Mouse (Mus musculus) myocyte (in vitro differentiated cells): ENCODE data around the gene Cpt1c. TPM values are rescaled to one million over a fixed set of nuclear protein-coding genes. Genes with fewer than 3 reads are reported as not detected.
A peak's percentile ranks its signal among the peaks of the same experiment; 100 is the strongest.

Source experiments
- H3K27me3 ChIP-seq: one replicate; pipeline ENCODE4 v1.6.1; 2011; ENCODE audit not compliant: control insufficient read depth, insufficient read depth, insufficient read length
- H3K36me3 ChIP-seq: one replicate; pipeline ENCODE4 v1.6.1; 2011; ENCODE audit not compliant: control insufficient read depth, insufficient read depth
- H3K4me2 ChIP-seq: one replicate; pipeline ENCODE4 v1.6.1; 2011; ENCODE audit warnings: low read depth, control low read depth
- H3K4me3 ChIP-seq: one replicate; pipeline ENCODE4 v1.5.1; 2011; ENCODE audit warnings: mild to moderate bottlenecking, control low read depth, moderate library complexity
- H3K79me2 ChIP-seq: one replicate; pipeline ENCODE4 v1.6.1; 2011; ENCODE audit not compliant: control insufficient read depth, insufficient read depth
- H3ac ChIP-seq: one replicate; pipeline ENCODE4 v1.6.1; 2011; ENCODE audit not compliant: control insufficient read depth, insufficient read length
- CEBPB ChIP-seq: IDR thresholded peaks from 2 replicates; pipeline ENCODE4 v1.6.1; 2011; ENCODE audit warnings: mild to moderate bottlenecking, moderate library complexity; ENCODE audit not compliant: poor library complexity, insufficient read depth, severe bottlenecking
- E2F4 ChIP-seq: IDR thresholded peaks from one replicate; pipeline ENCODE4 v1.6.1; 2011; ENCODE audit warnings: mild to moderate bottlenecking, control low read depth, moderate library complexity; ENCODE audit not compliant: insufficient read depth
- MAX ChIP-seq: IDR thresholded peaks from one replicate; pipeline ENCODE4 v1.6.1; 2011; ENCODE audit warnings: low read depth, mild to moderate bottlenecking, control low read depth
- MYOD1 ChIP-seq, 3 experiments: IDR thresholded peaks; one replicate each; pipeline ENCODE4 v1.6.1; 2011; ENCODE audit warnings: control low read depth in 2 of 3, low read depth in 2 of 3, mild to moderate bottlenecking in 2 of 3, moderate library complexity in 1 of 3; ENCODE audit not compliant: insufficient read length in 2 of 3, control insufficient read depth in 1 of 3
- MYOG ChIP-seq, 3 experiments: IDR thresholded peaks; one replicate each; pipeline ENCODE4 v1.6.1; 2011; ENCODE audit warnings: control low read depth in 2 of 3, low read depth in 2 of 3, mild to moderate bottlenecking in 2 of 3; ENCODE audit not compliant: insufficient read length in 2 of 3, control insufficient read depth in 1 of 3, insufficient read depth in 1 of 3
- POLR2A ChIP-seq: IDR thresholded peaks from one replicate; pipeline ENCODE4 v1.6.1; 2011; ENCODE audit warnings: low read depth, mild to moderate bottlenecking, control low read depth, moderate library complexity; ENCODE audit not compliant: insufficient read length
- POLR2AphosphoS2 ChIP-seq: IDR thresholded peaks from one replicate; pipeline ENCODE4 v1.6.1; 2011; ENCODE audit warnings: low read depth, control low read depth; ENCODE audit not compliant: insufficient read length
- REST ChIP-seq: IDR thresholded peaks from one replicate; pipeline ENCODE4 v1.6.1; 2011; ENCODE audit warnings: mild to moderate bottlenecking, control low read depth, moderate library complexity; ENCODE audit not compliant: insufficient read depth, insufficient read length
- SRF ChIP-seq: IDR thresholded peaks from one replicate; pipeline ENCODE4 v1.6.1; 2011; ENCODE audit warnings: low read depth; ENCODE audit not compliant: control insufficient read depth, insufficient read length
- TCF12 ChIP-seq: IDR thresholded peaks from one replicate; pipeline ENCODE4 v1.6.1; 2011; ENCODE audit warnings: mild to moderate bottlenecking, control low read depth; ENCODE audit not compliant: poor library complexity, insufficient read depth, severe bottlenecking
- TCF3 ChIP-seq: IDR thresholded peaks from one replicate; pipeline ENCODE4 v1.6.1; 2011; ENCODE audit warnings: low read depth, control low read depth; ENCODE audit not compliant: insufficient read length
- USF1 ChIP-seq: IDR thresholded peaks from one replicate; pipeline ENCODE4 v1.6.1; 2011; ENCODE audit warnings: low read depth, mild to moderate bottlenecking, control low read depth, moderate library complexity
- polyA plus RNA-seq: library from polyadenylated mRNA; unstranded; fragments of >200 nt; fragmentation: generic; extraction: Trizol; gene quantifications from one replicate; pipeline ENCODE4 v1.2.1, GENCODE M21; 2012; ENCODE audit warnings: missing spikeins

Gene Cpt1c
- polyA plus RNA-seq, 1 experiment, result 2.7 TPM

- H3K27me3 ChIP-seq, result peaks cover 15% of the 10 kb centered on the region
- H3ac ChIP-seq, result no peak overlapping the region
- H3K4me3 ChIP-seq, result no peak overlapping the region
- H3K4me2 ChIP-seq, result no peak overlapping the region
- no peaks in the 10 kb centered on the region for H3K36me3 ChIP-seq
- no peaks in the 10 kb centered on the region for H3K79me2 ChIP-seq
- TF ChIP-seq REST (no peak), MYOD1 (IDR thresholded peaks at IDR 0.05; ENCODE audit: control insufficient read depth in 1 of 3, insufficient read length in 2 of 3, low read depth in 2 of 3) (no peak)
Measured at GRCm38 (mm10) chr7:44938680-44939079, 36.0 kb downstream of the Cpt1c start.

GRCm38 (mm10) chr7:44929204-44930151 lies 45.2 kb downstream of the Cpt1c start, which contains the start of gene Ap2a1:
TSS of gene Ap2a1 (minus strand) at chr7:44929496.
- peak within 1 kb of the TSS; percentile 95 for H3K4me2 ChIP-seq
- peak within 1 kb of the TSS; percentile 54 for H3K4me3 ChIP-seq
- TF ChIP-seq POLR2A, result peak; percentile 89
- no peak for TF ChIP-seq MYOD1 (IDR thresholded peaks at IDR 0.05; ENCODE audit: control insufficient read depth in 1 of 3, insufficient read length in 2 of 3, low read depth in 2 of 3)
- peak; percentile 86 for TF ChIP-seq POLR2AphosphoS2
- peak within 1 kb of the TSS; percentile 64 for H3ac ChIP-seq
- peaks cover 21% of the 10 kb centered on the region for H3K79me2 ChIP-seq
- no peaks in the 10 kb centered on the region for H3K36me3 ChIP-seq
- H3K27me3 ChIP-seq, result no peaks in the 10 kb centered on the region

GRCm38 (mm10) chr7:44928570-44928969 lies 46.1 kb downstream of the Cpt1c start:
- peak overlapping the region; percentile 54 for H3K4me3 ChIP-seq
- peaks cover 3% of the 10 kb centered on the region for H3K36me3 ChIP-seq
- H3K79me2 ChIP-seq, result peaks cover 21% of the 10 kb centered on the region
- peak overlapping the region; percentile 95 for H3K4me2 ChIP-seq
- peak overlapping the region; percentile 64 for H3ac ChIP-seq
- no peaks in the 10 kb centered on the region for H3K27me3 ChIP-seq
- TF ChIP-seq USF1, result no peak
- no peak for TF ChIP-seq TCF12
- no peak for TF ChIP-seq TCF3
- no peak for TF ChIP-seq E2F4
- TF ChIP-seq CEBPB, result no peak
- no peak for TF ChIP-seq POLR2A
- no peak for TF ChIP-seq POLR2AphosphoS2
- TF ChIP-seq SRF, result no peak
- TF ChIP-seq MYOD1 (IDR thresholded peaks at IDR 0.05; ENCODE audit: control insufficient read depth in 1 of 3, insufficient read length in 2 of 3, low read depth in 2 of 3), result no peak
- TF ChIP-seq MAX, result no peak
- TF ChIP-seq REST, result no peak
- TF ChIP-seq MYOG (IDR thresholded peaks at IDR 0.05; ENCODE audit: control insufficient read depth in 1 of 3, insufficient read depth in 1 of 3, insufficient read length in 2 of 3, low read depth in 2 of 3), result no peak

GRCm38 (mm10) chr7:44925468-44925867 lies 49.2 kb downstream of the Cpt1c start:
- TF ChIP-seq SRF (no peak), MAX (no peak), POLR2A (no peak), USF1 (no peak), REST (no peak), POLR2AphosphoS2 (no peak), CEBPB (no peak), MYOD1 (IDR thresholded peaks at IDR 0.05; ENCODE audit: control insufficient read depth in 1 of 3, insufficient read length in 2 of 3, low read depth in 2 of 3) (no peak), E2F4 (no peak)
- H3ac ChIP-seq, result no peak overlapping the region
- no peaks in the 10 kb centered on the region for H3K27me3 ChIP-seq
- H3K79me2 ChIP-seq, result peaks cover 25% of the 10 kb centered on the region
- H3K36me3 ChIP-seq, result peaks cover 5% of the 10 kb centered on the region
- no peak overlapping the region for H3K4me3 ChIP-seq
- no peak overlapping the region for H3K4me2 ChIP-seq

GRCm38 (mm10) chr7:44922530-44922929 lies 52.1 kb downstream of the Cpt1c start:
- H3K27me3 ChIP-seq, result no peaks in the 10 kb centered on the region
- no peak overlapping the region for H3K4me2 ChIP-seq
- H3K79me2 ChIP-seq, result peaks cover 12% of the 10 kb centered on the region
- H3ac ChIP-seq, result no peak overlapping the region
- peaks cover 5% of the 10 kb centered on the region for H3K36me3 ChIP-seq
- H3K4me3 ChIP-seq, result no peak overlapping the region
- TF ChIP-seq TCF3 (no peak), SRF (no peak), USF1 (no peak), MAX (no peak), MYOD1 (IDR thresholded peaks at IDR 0.05; ENCODE audit: control insufficient read depth in 1 of 3, insufficient read length in 2 of 3, low read depth in 2 of 3) (no peak), MYOG (IDR thresholded peaks at IDR 0.05; ENCODE audit: control insufficient read depth in 1 of 3, insufficient read depth in 1 of 3, insufficient read length in 2 of 3, low read depth in 2 of 3) (no peak), POLR2A (no peak), CEBPB (no peak), E2F4 (no peak), REST (no peak), TCF12 (no peak), POLR2AphosphoS2 (no peak)
